Comparison of ENCODE assay signal across 8 mouse cellular contexts in the genomic region with DNA sequence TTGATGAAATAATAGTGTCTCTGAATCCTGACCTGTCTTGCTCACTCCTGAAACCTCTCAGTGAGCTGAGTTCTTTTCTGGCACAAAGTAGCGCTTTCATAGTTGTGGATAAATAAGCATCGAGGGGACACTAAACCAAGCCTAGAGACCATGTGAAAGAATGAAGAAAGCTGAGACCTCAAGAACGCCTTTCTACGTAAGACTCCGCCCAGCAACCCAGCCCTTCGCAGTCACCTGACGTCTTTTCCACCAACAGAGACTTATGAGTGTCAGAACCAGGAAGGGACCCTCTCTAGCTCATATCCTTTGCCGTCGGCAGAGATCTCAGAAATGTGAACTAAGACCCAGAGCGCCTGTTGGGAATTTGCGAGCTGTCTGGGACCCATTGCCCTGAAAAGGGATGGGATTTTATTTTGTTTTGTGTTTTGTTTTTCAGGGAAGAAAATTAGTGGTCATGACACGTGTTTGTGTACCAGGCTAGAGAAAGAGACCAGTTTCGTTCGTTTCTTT. TPM values are rescaled to one million over a fixed set of nuclear protein-coding genes. Genes with fewer than 3 reads are reported as not detected.
DNase-seq lines count a peak whose midpoint lies in the region; ATAC-seq and TF ChIP-seq lines count a peak whose summit lies in the region.

No protein-coding gene starts in this region.

- peak overlapping the region; percentile 54 for H3K27ac ChIP-seq in embryonic facial prominence, embryonic 10.5 days (replicated peaks)
- H3K27ac ChIP-seq in limb, embryonic 14.5 days (replicated peaks; ENCODE audit: low read depth, low read length), result no peak overlapping the region
- peak overlapping the region; percentile 93 for H3K27ac ChIP-seq in midbrain, embryonic 15.5 days

- no peaks in the 10 kb centered on the region for H3K9me3 ChIP-seq in embryonic facial prominence, embryonic 10.5 days
- no peaks in the 10 kb centered on the region for H3K9me3 ChIP-seq in limb, embryonic 14.5 days (ENCODE audit: control insufficient read depth, low read length)
- H3K9me3 ChIP-seq in midbrain, embryonic 15.5 days, result no peaks in the 10 kb centered on the region

- TF ChIP-seq POLR2A in limb, embryonic 14.5 days (IDR thresholded peaks at IDR 0.05; ENCODE audit: borderline replicate concordance, extremely low read depth, insufficient read depth, insufficient read length), result no peak

- peaks cover 41% of the 10 kb centered on the region for H3K27me3 ChIP-seq in embryonic facial prominence, embryonic 10.5 days (replicated peaks; ENCODE audit: low read depth, poor library complexity, severe bottlenecking)
- H3K27me3 ChIP-seq in limb, embryonic 14.5 days (ENCODE audit: control insufficient read depth, insufficient read depth, low read length), result no peaks in the 10 kb centered on the region
- H3K27me3 ChIP-seq in midbrain, embryonic 15.5 days (replicated peaks), result 0 out of 2 replicates have a peak, but pooled peaks cover 5% of the 10 kb centered on the region

- H3K36me3 ChIP-seq in embryonic facial prominence, embryonic 10.5 days (replicated peaks), result no peaks in the 10 kb centered on the region
- H3K36me3 ChIP-seq in limb, embryonic 14.5 days (ENCODE audit: control insufficient read depth, insufficient read depth, low read length), result no peaks in the 10 kb centered on the region
- no peaks in the 10 kb centered on the region for H3K36me3 ChIP-seq in midbrain, embryonic 15.5 days (replicated peaks)

- ATAC-seq in limb, embryonic 14.5 days (ENCODE audit: low FRiP score, low read depth), result peak; percentile 86
- ATAC-seq in midbrain, embryonic 15.5 days (replicated peaks), result peak; percentile 88

- peak overlapping the region; percentile 51 for H3K4me2 ChIP-seq in limb, embryonic 14.5 days (replicated peaks; ENCODE audit: low read depth, low read length, severe bottlenecking)
- peak overlapping the region; percentile 51 for H3K4me2 ChIP-seq in midbrain, embryonic 15.5 days

- DNase-seq in 3T3-L1 (ENCODE audit: low read depth, low spot score), result peak; percentile 89
- peak; percentile 78 for DNase-seq in adrenal gland, postnatal 10 days
- DNase-seq in embryonic facial prominence, embryonic 10.5 days (ENCODE audit: low spot score), result peak; percentile 80
- peak; percentile 98 for DNase-seq in heart, adult 11 months
- DNase-seq in kidney, adult 11 months, result peak; percentile 76
- DNase-seq in limb, embryonic 14.5 days (ENCODE audit: low spot score), result peak; percentile 88
- peak; percentile 41 to 53 for DNase-seq in spleen, postnatal 14 days (ENCODE audit: low spot score in 2 of 2)

- 14% methylated on average over 14 of the region's 14 CpGs for WGBS in embryonic facial prominence, embryonic 10.5 days
- WGBS in limb, embryonic 14.5 days, result 8% methylated on average over 14 of the region's 14 CpGs
- 13% methylated on average over 14 of the region's 14 CpGs for WGBS in midbrain, embryonic 15.5 days

- peak overlapping the region; percentile 60 for H3K4me3 ChIP-seq in embryonic facial prominence, embryonic 10.5 days
- peak overlapping the region; percentile 63 for H3K4me3 ChIP-seq in limb, embryonic 14.5 days (replicated peaks; ENCODE audit: low read length)
- peak overlapping the region; percentile 79 for H3K4me3 ChIP-seq in midbrain, embryonic 15.5 days

- peak overlapping the region; percentile 35; the same call in 1 of the 2 replicates for H3K9ac ChIP-seq in limb, embryonic 14.5 days (ENCODE audit: low read depth, low read length, severe bottlenecking)
- H3K9ac ChIP-seq in midbrain, embryonic 15.5 days, result peak overlapping the region; percentile 24; the same call in 1 of the 2 replicates

- peaks cover 30% of the 10 kb centered on the region for H3K4me1 ChIP-seq in embryonic facial prominence, embryonic 10.5 days
- 0 out of 2 replicates have a peak, but pooled peaks cover 4% of the 10 kb centered on the region for H3K4me1 ChIP-seq in limb, embryonic 14.5 days (ENCODE audit: control insufficient read depth, insufficient read depth, low read length)
- H3K4me1 ChIP-seq in midbrain, embryonic 15.5 days, result peaks cover 21% of the 10 kb centered on the region

RNA-seq across cellular contexts. Expression of gene Eef2k, which starts 7.7 kb away (rescaled TPM):
- 10 to 100 TPM; 24.4 to 33.4 TPM for total RNA-seq in adrenal gland, postnatal 10 days (2021)
- 33.8 and 34.5 TPM in 2 replicates for polyA plus RNA-seq in embryonic facial prominence, embryonic 10.5 days (2016; fragmentation: Nextera tagmentation; extraction: Ambion mirVana)
- polyA plus RNA-seq in limb, embryonic 14.5 days (2012; rRNA removed), result 37.5 and 39.9 TPM in 2 replicates
- polyA plus RNA-seq in limb, embryonic 14.5 days (2014; fragmentation: Nextera tagmentation; extraction: Ambion mirVana), result 22.4 and 23.9 TPM in 2 replicates
- 33.6 and 40.1 TPM in 2 replicates for polyA plus RNA-seq in midbrain, embryonic 15.5 days (2015; fragmentation: Nextera tagmentation; extraction: Ambion mirVana)

RNA-seq across cellular contexts. Expression of gene Gm5737, which starts 22.8 kb away (rescaled TPM):
- total RNA-seq in adrenal gland, postnatal 10 days (2021), result under 1 TPM; 0.33 to 0.39 TPM
- not detected in 2 replicates for polyA plus RNA-seq in embryonic facial prominence, embryonic 10.5 days (2016; fragmentation: Nextera tagmentation; extraction: Ambion mirVana)
- polyA plus RNA-seq in limb, embryonic 14.5 days (2012; rRNA removed), result not detected in 2 replicates
- polyA plus RNA-seq in limb, embryonic 14.5 days (2014; fragmentation: Nextera tagmentation; extraction: Ambion mirVana), result not detected in 2 replicates
- 0.17 and 0.22 TPM in 2 replicates for polyA plus RNA-seq in midbrain, embryonic 15.5 days (2015; fragmentation: Nextera tagmentation; extraction: Ambion mirVana)

Comparison
In these comparisons a context has a peak if more than half of its experiments do, and no peak if none do; other contexts are left out.
1. DNase-seq: peak in every context shown above with its lines; median percentile 98 in heart, adult 11 months; 89 in 3T3-L1; 88 in limb, embryonic 14.5 days; 80 in embryonic facial prominence, embryonic 10.5 days; 78 in adrenal gland, postnatal 10 days; 76 in kidney, adult 11 months; 47 in spleen, postnatal 14 days.